Mouse (Mus musculus) adrenal gland, adult 18-20 months (tissue): Measurements from ENCODE around the gene Bpifb1. TPM values are rescaled to one million over a fixed set of nuclear protein-coding genes. Genes with fewer than 3 reads are reported as not detected.

Experiments used
- total RNA-seq, 2 experiments: library from RNA; stranded (reverse); gene quantifications; 1 replicate in 1 of 2; 2 replicates in 1 of 2; pipeline ENCODE4 v1.2.3; 2021

Gene Bpifb1
- total RNA-seq, 2 experiments from 2014 or later, result not detected

Other genes starting within 250 kb of the Bpifb1 start
- gene Bpifa6, start 215.9 kb upstream of the Bpifb1 start, total RNA-seq, result not detected
- not detected for gene Bpifa2, start 182.6 kb upstream of the Bpifb1 start, total RNA-seq
- gene Bpifa3, start 60.5 kb upstream of the Bpifb1 start, total RNA-seq, result not detected
- under 1 TPM in 1 of 2 experiments, not detected in 1; 0.35 TPM for gene Bpifa1, start 47.9 kb upstream of the Bpifb1 start, total RNA-seq
- gene Bpifa5, start 28.2 kb upstream of the Bpifb1 start, total RNA-seq, result not detected
- not detected for gene Bpifb5, start 32.9 kb downstream of the Bpifb1 start, total RNA-seq
- gene Bpifb9a, start 67.0 kb downstream of the Bpifb1 start, total RNA-seq, result not detected
- gene Bpifb9b, start 116.4 kb downstream of the Bpifb1 start, total RNA-seq, result not detected
- gene Cdk5rap1, start 182.2 kb downstream of the Bpifb1 start, total RNA-seq, result 10 to 100 TPM in 1 of 2 experiments, 1 to 10 TPM in 1; 9.3 to 13.6 TPM
- gene Snta1, start 217.3 kb downstream of the Bpifb1 start, total RNA-seq, result 10 to 100 TPM; 23.8 to 29.3 TPM
- 10 to 100 TPM; 28.7 to 36.9 TPM for gene Cbfa2t2, start 245.7 kb downstream of the Bpifb1 start, total RNA-seq